Mouse (Mus musculus) heart, postnatal 36 days (tissue): ENCODE measurements at regions not wholly inside any gene's neighbourhood (a gene's known extent, or its start where the extent isn't known, plus 50 kb on each side); places are given as distances from the start of the nearest gene placed in this dataset.
"Not testable (repeated sequence)": the region's sequence is repeated elsewhere in the genome, so short reads cannot be mapped to it uniquely, and the experiment has no call there.

ENCODE experiments used
- DNase-seq, 2 experiments: peaks; one replicate each; pipeline ENCODE4 v3.0.0; 2021 to 2022
- intact Hi-C: fragments of 180-260 bp; cut with DNase I; formaldehyde crosslinking; loops from one replicate; pipeline ENCODE4 v1.15.1; 2025

DNA sequence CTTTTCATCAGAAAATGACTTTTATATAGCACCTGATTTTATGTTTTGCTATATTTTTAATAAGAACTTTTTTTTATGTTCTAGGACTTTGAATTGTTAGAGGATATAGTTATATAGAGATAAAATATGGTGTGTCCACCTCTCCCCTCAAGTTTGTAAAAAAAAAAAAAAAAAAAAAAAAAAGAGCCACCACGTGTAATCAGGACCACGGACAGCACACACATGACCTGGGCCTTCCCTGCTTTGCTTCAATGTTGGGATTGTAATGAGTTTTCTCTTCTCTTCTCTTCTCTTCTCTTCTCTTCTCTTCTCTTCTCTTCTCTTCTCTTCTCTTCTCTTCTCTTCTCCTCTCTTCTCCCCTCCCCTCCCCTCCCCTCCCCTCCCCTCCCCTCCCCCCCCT lies 78.5 kb downstream of the 1700010I14Rik start:
- intact Hi-C loops, DNase-seq: not testable (repeated sequence)

- intact Hi-C loops, result no loop called here
- DNase-seq, result no peak
Measured at GRCm38 (mm10) chr17:9068859-9069602, 80.9 kb downstream of the 1700010I14Rik start.

- intact Hi-C loops, result no loop called here
- DNase-seq, result no peak
Measured at GRCm38 (mm10) chr17:9083629-9084028, 95.5 kb downstream of the 1700010I14Rik start.

DNA sequence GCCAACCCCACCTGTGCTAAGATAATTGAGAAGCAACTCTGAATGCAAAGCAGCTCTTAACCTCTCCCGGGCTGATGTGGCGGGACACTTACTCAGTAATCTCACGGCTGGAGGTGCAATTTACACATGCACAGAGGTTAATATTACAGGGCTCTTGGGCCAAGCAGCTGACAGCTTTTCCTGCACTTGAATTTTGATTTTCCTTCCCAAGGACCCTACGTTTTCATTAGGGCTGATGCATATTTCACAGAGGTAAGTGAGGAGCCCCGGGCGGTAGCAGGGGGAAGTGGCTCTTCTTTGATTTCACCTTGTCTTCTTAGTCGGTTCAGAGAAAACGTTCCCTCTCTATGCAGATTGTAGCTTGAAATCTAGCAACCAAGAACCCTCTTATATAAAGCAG lies 139.7 kb downstream of the 1700010I14Rik start:
- intact Hi-C loops, result no loop called here
- DNase-seq, result no peak

DNA sequence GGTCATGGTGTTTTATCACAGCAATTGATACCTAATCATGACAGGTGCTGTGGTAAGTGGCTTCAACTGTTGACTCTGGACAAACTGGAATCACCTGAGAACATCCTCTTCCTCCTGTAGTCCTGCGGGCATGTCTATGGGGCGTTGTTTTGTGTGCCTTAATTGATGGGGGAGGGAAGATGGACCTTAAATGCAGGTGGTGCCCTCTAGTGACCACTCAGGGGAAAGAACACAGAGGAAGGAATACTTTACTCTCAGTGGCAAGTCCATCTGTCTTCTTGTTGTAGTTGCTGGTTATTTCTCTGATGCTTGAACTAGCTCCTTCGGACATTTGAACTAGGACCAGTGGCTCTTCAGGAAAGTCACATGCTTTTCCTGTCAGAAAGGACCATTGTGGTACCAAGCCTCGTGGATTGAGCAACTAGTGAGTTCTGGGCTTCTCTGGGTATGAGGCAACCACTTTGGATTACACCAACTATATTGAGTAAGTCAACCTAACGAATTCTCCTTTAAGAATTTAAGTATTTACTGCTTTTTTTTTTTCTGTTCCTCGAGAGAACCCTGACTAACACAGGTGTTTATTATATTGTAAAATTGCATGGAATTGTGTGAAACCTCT lies 157.6 kb downstream of the 1700010I14Rik start:
- intact Hi-C loops, result loop anchor here (1.0 kb wide), 1 partner anchor 114 kb away; no protein-coding TSS in a partner anchor
- no peak for DNase-seq

DNA sequence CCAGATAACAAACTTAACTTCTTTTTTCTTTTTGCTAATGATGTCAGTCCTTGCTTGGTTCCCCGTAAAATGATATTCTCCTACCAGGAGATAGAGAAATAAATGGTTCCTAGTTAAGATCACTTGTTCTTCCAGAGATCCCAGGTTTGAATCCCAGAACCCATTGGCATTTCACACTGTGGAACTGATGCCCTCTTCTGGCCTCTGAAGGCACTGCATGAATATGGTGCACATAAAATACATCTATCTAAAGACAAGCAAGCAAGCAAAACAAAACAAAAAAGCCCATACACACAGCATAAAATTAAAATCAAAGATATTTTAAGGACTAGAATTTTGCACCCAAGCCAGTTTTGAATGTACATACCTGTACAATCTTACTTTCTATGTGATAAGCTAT lies 162.5 kb downstream of the 1700010I14Rik start:
- intact Hi-C loops, result no loop called here
- DNase-seq, result no peak

- intact Hi-C loops, result no loop called here
- no peak for DNase-seq
Measured at GRCm38 (mm10) chr17:9162148-9162547, 174.0 kb downstream of the 1700010I14Rik start.

- intact Hi-C loops, result no loop called here
- no peak for DNase-seq
Measured at GRCm38 (mm10) chr17:9162676-9163075, 174.5 kb downstream of the 1700010I14Rik start.

DNA sequence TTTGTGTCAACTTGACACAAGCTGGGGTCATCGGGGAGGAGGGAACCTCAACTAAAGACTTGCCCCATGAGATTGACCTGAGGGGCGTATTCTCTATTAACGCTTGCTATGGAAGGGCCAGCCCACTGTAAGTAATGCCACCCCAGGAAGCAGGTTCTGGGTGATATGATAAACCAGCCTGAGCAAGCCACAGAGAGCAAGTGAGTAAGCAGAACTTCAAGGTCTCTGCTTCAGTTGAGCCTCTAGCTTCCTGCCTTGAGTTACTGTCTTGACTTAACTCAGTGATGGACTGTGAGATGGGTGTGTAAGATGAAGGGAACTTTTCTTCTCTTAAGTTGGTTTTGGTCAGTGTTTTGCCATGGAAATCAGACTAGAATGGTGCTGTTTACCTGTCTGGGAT lies 175.2 kb downstream of the 1700010I14Rik start:
- intact Hi-C loops, result no loop called here

GRCm38 (mm10) chr17:9164501-9164900 lies 176.4 kb downstream of the 1700010I14Rik start:
- intact Hi-C loops, result no loop called here
- no peak for DNase-seq

More for the DNA sequence above, 175.2 kb downstream of the 1700010I14Rik start:
- no peak for DNase-seq

DNA sequence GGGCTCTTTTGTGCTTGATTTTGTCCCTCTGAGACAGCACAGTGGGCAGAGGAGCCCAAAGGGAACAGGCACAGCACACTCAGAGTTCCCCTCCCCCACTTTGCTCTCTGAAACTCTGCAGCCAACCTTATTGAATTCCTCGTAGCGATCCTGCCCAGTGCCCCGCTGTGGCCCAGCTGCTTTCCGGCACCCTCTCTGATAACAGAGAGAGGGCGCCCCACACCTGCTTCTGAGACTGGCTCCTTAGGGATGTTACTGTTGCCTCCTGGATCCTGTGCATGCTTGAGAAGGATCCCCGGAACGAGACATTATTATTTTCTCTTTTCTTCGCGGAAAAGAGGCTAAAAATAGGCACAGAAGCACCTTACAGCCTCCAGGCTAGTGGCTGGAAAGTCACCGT lies 179.0 kb downstream of the 1700010I14Rik start:
- intact Hi-C loops, result loop anchor here (5.0 kb wide), 3 partner anchors 1150 to 1900 kb away; partner anchors contain the start of gene Qk
- DNase-seq, result peak; percentile 14 to 19

- intact Hi-C loops, result loop anchor here (2.0 to 5.0 kb wide), 6 partner anchors 135 to 1900 kb away; partner anchors contain the start of gene Qk
- peak; percentile 4 to 7 for DNase-seq
Measured at GRCm38 (mm10) chr17:9167571-9168201, 179.6 kb downstream of the 1700010I14Rik start.

DNA sequence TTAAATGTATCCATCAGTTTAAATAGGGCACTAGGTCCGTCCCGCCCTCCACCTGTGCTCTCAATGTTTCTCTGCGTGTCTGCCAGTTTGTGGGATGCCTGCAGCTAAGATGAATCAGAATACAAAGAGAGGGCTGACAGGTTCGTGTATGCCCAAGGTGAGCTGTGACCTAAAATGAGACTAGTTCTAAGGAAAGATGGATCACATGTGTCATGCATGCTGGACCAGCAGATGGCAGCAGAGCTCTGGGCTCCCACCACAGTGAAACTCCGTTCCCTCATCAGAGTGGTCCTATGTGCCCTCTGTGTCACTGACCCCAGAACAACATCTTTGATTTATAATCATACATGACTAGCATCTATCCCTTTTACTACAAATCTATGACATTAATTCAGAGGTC lies 180.3 kb downstream of the 1700010I14Rik start:
- intact Hi-C loops, result loop anchor here (2.0 to 5.0 kb wide), 6 partner anchors 136 to 1899 kb away; partner anchors contain the start of gene Qk
- DNase-seq, result peak; percentile 65 to 79

GRCm38 (mm10) chr17:9169371-9169770 lies 181.2 kb downstream of the 1700010I14Rik start:
- peak; percentile 58 to 72 for DNase-seq
- intact Hi-C loops, result loop anchor here (2.0 to 5.0 kb wide), 6 partner anchors 137 to 1898 kb away; partner anchors contain the start of gene Qk

DNA sequence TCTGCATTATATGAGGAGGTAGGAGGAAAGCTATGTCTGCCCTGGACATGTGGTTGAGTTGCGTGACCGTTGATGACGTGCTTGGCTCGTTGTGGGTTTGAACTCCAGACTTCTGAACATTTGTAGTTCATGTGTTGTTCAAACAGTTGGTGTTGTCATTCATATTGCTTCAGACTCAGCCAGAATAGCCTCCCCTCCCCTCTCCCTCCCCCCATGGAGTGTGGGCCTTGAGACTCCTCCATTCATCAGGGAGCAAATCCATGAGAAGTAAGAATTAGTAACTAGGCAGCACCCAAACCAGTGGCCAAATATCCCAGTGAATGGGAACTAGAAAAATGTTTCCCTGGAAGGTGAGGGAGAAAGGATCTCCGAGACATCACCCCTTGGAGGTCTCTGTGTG lies 209.0 kb downstream of the 1700010I14Rik start:
- intact Hi-C loops, result no loop called here
- DNase-seq, result no peak

DNA sequence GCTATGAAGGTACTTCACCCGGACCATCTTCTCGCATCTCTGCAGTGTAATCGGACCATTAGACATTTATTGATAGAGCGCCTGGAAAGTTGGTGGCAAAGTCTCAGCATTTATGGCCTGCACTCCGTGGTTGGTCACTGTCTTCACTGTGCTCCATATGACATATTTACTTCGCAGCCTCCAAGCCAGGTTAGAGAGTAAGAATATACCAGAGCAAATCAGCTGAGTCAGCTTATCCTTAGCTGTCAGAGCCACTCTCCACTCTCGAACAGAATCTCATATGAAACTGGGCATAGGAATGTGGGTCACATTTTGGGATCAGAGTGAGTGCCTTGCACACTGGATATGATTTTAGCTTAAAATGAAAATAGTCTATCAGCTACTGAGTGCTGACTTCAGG lies 212.3 kb downstream of the 1700010I14Rik start:
- intact Hi-C loops, result no loop called here
- DNase-seq, result no peak

GRCm38 (mm10) chr17:9202496-9202895 lies 214.4 kb downstream of the 1700010I14Rik start:
- intact Hi-C loops, result no loop called here

DNA sequence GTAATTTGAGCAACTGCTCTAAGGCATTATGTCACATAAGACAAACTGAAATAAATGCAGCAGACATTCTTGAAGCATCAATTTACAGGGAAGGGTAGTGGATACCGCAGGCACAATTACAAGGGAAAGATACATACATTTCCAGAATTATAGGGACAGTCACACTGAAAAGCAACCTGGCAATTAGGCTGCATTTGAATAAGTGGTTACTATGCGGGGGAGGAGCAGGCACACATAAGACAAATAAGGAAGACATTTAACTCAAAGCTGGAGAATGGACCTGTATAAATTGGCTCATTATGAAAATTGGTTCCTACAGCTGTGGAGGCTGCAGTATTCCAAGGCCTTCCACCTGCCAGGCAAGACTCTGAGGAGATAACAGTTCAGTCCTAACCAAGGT lies 211.2 kb upstream of the Gm17728 start:
- intact Hi-C loops, result no loop called here
- DNase-seq, result no peak

More at GRCm38 (mm10) chr17:9202496-9202895, 214.4 kb downstream of the 1700010I14Rik start:
- no peak for DNase-seq

DNA sequence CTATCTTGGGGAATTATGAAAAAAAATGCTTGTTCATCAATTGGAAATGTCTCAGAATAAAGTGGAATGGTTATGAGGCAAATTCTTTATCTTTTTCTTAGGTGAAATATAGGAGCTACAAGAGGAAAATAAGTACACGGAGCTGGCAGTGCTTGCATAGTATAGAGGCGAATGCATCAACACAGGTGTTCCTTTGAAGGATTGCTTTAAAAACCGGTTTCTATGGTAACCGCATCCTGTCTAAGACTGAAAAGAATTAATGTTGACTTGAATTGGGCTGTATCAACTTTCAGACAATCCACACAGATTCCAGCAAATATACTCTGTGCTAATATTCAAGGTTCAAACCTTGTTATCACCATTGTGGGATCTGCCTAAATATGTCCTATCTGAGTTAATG lies 198.8 kb upstream of the Gm17728 start:
- DNase-seq, result no peak
- intact Hi-C loops, result no loop called here

DNA sequence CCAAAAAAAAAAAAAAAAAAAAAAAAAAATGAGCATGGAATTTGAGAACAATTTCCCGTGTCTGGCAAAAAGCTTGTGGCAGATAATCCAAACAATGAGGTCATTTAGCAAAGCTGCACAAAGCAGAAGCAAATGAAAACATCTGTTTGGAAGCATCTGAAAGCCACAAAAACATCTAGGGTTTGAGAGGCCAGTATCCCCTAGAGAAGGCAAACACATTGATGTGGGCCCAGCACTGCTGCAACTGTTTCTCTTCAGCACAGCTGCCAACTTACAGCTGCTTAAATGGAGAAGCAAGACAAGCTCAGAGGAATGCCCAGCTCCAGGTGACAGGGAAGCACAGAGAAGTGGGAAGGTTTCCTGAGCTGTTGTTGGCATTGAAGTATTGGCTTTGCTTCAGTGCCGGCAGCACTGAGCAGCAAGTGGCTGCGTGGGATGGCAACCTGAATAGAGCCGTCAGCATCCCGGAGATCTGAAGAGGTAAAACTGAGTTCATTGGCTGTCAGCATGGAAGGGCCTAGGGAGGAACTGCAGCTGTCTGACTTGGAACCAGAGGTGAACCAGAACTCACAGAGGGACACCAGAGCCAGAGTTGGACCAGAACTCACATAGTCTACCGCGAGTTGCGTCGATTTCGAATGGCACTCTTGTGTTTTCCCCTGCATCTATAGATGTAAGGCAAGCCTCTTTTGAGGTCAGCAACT lies 193.8 kb upstream of the Gm17728 start:
- intact Hi-C loops, result no loop called here
- DNase-seq, result peak; percentile 13 to 49

DNA sequence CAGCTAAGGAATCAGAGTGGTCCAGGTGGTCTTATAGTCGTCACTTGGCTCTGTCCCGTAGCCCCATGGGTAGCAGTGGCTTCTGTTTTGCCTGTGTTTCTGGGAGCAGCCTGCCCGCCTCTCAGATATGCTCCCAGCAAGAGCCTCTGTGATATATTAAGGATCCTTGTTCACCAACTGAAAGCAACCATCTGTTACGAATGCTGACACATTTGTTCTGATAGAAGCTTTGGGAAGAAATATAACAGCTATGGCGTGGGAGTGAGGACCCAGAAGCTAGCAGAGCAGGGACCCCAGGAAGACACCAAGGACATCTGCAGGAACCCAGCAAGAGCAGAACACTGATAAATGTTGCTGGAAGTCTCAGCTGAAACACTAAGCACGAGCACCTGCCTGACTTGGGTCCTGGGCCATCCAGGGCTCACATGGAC lies 186.7 kb upstream of the Gm17728 start:
- no peak for DNase-seq
- intact Hi-C loops, result no loop called here
